Mouse (Mus musculus) ovary, postnatal 14 days (tissue): Measurements from ENCODE around the gene Arid5a.

Experiments used
- DNase-seq: peaks from one replicate; pipeline ENCODE4 v3.0.0; 2022; ENCODE audit warnings: low spot score

Arid5a gene

DNA sequence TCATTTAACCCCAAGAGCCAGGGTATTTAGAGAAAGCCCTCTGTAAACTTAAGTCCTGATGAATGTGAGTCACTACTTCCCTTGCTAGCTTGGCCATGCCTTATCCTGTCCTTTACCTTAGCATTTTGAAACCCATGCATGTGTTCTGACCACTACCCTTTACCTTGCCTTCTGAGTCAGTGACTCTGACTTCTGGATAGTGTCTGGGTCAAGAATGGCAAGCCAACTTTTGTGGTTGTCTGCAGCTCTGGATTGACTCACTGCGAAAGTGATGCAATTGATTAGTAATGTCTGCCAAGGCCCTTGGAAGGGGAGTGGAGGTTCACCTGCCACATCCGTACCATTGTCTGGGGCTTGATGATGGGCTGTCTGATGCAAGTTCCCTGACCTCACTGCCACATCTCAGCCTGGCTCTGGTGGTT, 18.4 kb downstream of the Arid5a start:
- DNase-seq: no peak

DNA sequence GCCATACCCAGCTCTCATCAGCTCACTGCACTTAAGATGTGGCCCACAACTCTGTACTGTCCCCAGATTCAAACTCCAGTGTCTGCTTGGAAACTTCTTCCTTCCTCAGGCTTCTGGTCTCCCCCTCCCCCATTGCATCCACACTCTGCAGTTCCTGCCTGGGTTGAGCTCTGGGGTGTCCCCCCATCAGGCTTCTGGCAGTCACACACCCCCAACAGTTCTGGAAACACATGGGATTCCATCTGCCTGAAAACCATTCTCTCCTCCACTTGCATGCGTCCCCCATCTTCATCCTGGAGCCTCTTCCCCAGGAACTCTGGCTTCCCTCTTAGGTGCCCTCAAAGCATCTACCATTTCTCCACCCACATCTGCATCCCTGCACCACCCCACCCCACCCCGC, 19.3 kb downstream of the Arid5a start:
- DNase-seq: no peak

DNA sequence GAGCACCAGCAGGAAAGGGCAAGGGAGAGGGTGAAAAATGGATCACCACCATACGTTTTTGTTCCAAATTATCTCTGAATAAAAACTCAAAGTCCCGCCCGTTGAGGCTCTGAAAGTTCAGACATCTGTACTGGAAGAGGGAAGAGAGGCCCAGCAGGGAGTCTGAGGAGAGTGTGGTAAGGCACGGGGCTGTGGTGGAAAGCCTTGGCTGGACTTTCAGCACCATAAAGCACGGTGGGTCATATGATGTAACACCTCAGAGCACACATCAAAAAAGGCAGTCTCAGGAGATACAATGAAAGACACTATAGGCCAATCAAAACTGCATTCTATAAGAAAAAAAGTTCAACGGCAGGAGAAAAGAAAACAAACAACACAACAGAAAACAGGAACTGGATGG, 24.2 kb downstream of the Arid5a start:
- no peak for DNase-seq

DNA sequence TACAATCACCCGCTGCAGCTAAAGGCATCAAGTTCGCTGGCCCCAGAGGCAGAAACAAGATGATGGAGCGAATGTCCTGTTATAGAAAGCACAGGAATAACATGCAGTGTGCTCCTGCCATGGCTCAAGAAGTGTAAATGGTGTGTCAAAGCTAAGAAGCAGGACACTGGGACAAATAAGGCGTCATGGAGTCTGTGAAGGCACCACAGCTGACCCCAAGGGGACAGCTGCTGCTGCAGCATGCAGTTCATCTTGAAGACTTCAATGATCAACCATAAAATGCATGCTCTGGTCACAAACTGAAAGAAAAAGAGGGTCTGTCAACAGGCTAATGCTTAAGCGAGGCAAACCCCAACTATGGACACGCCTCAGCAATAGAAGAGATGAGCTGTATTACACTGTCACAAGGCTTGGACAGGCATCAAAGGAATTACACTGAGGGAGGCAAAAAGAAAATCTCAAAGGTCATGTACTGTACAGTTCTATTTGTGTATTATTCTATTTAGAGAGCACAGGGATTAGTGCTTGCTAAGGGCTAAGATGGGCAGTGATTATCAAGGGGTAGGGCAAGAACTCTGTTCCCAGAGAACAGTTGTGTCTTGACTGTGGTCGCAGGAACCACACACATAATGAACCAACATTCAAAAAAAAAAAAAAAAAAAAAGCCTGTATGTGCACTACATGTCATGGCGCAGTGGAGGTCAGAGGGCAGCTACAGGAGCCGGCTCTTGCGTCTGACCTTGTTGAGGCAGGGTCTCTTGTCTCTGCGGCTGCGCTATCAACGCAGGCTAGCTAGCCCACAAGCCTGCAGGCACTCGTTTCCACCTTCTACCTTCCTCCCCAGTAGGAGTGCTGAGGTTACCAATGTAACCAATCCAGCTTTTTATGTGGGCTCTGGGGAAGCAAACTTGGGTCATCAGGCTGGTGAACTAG, 25.7 kb downstream of the Arid5a start:
- DNase-seq: no peak

DNA sequence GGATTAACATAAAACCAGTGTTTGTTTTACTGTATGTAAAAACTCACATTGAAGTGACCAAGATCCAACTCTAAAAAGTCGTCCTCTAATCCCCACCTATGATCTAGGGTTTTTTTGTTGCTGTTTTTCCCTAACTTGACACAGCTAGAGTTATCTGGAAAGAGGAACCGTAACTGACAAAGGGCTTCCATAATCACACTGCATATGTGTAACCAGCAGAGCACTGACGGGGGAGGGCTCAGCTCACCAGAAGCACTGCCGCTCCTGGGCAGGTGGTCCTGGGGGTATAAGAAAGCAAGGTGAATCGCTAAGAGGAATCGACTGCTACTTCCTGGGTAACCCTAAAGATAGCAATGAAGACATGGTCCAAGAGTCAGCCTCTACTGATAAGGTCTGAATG, 35.0 kb downstream of the Arid5a start:
- DNase-seq: no peak

DNA sequence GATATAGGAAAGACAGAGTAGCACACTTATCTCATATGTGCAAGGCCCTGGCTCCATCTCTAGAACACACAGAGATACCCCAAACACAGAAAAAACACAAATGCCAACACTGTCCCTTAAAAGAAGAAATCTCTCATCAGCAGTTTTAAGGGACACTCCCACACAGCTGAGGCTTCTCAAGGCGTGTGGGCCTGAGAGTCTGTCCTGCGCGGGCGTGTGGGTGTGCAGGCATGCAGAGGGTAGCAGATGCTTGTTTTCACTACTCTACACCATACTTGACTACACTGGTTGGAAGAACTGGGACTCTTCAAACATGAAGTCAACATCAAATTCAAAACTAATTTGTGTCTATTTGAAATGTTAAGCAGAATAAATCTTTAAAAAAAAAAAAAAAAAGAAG, 44.8 kb downstream of the Arid5a start:
- DNase-seq: no peak

DNA sequence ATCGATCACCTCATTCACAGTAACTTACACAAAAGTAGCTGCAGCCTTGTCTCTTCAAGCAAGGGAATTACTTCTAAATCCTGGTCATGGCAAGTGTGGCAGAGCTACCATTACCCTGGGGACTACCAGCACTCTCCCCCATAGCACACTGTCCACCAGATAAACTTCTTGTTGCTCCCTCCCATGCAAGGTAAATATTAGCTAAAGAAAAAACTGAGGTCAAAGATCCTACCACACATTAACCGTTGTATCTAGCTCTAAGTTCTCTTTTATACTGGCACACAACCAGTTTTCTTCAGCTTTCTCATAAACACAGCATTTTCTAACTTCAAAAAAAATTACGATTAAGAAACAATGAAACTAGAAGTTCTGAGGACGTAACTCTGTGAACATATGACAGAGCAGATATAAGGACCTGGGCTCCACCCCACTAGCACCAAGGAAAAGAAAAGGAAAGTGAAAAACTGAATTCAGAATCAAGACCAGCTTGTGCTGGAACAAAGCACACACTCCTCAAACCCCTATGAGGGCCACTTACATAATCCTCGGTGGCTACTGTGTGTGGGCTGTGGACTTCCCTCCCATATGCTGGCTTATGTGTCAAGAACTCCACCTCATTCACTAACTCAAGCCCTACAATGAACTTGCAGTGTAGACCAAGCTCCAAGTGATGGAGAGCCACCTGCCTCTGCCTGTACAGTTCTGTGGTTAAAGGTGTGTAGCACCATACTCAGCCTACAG, 49.6 kb downstream of the Arid5a start:
- no peak for DNase-seq

DNA sequence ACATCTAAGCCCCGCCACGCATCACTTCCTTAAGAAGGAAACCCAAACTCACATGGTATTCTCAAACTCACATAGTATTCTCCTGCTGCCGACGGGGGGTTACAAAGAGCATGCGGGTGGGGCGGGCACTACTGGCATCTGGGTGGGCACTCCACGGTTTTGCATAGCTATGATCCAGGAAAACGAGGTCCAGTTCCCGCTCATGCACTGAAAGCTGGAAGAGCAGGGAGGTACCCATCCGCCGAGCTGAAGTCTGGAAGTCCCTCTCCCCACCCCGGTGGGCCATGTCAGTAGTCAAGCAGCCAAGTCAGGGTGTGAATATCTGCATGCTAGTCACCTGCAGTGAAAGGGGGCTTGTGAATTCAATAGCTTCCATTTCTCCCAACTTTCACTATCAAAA, 60.2 kb downstream of the Arid5a start:
- DNase-seq: no peak

DNA sequence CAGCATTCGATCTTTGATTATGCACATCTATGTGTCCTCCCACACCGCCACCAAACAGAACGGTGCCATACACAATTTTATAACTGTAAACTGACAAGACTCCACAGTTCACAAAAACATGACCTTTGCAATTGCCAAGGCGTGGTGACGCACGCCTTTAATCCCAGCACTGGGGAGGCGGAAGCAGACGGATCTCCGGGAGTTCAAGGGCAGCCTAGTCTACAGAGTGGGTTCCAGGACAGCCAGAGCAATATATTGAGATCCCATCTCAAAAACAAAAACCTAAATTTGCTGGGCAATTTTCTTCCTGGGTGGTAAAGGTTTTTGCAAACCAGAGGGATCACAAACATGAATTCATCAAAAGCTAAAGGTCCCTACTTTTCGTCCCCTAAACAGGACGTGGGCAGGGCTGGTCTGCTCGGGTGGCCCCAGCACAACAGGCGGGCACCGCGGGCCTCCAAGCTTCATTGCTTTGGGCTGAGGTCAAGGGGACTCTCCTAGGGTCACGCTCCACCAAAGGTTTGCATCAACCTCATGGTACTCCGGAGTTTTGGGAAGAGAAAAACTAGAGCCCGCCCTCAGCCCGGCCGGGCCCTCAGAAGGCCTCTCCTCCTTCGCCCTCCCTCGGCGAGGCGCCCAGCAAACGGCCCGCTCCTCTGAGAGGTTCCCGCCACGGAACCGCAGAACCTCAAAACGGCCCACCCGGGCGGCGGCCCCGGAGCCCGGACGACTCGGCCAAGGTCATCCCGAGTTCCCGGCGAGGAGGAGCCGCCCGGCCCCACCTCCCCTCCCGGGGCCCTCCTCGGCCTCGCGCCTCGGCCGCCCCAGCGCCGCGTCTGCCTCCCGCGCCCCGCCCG, 60.8 kb downstream of the Arid5a start:
- DNase-seq: no peak

DNA sequence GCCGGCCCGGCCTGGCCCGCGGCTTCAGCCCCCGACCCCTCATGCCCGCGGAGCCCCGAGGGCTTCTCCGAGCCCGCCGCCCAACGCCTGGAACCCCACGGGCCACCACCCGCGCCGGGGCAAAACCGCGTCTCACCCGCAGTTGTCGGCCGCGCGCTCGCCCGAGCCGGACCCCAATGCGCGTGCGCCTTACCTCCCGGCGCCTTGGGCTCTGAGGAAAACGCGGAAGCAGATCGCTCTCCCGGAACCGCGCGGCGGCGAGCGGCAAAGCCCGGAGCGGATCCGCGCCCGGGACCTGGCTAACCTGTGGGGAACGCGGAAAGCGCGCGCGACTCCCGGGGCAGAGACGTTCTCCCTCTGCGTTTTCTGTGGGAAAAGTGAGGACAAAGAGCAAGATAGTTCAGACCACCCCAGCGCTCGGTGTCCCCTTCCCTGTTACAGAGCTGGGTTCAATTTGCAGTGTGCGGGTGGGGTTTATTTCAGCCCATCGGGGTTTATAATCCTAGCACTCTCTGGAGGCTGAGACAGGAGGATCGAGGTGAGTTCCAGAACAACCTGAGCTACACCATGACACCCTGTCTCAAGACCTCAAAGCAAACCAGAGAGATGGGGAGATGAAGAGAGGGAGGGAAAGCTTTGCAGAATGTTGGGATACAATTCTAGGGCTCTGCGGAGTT, 61.6 kb downstream of the Arid5a start, which contains the start of gene Kansl3:
Kansl3 (minus strand) TSS at position 213 of the 677 bp plus-strand sequence.
- peak; percentile 90 for DNase-seq

DNA sequence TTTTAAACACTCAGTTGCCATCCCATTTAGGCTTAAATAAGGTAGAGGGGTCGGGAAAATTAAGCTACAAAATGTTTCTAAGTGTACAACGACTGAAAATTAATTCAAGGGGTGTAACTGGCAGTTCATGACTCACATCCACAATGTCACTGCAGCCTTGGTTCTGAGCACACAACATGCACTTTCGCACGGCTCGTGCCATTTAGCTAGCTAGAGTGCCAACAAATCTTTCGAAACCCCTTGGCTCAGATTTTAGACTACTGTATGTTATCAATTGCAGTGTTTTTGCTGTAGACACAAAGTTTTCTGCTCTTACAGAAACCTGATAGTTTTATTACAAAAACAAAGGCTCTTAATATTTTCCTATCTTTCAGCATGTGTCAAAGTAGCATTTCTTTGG, 63.4 kb downstream of the Arid5a start:
- no peak for DNase-seq

DNA sequence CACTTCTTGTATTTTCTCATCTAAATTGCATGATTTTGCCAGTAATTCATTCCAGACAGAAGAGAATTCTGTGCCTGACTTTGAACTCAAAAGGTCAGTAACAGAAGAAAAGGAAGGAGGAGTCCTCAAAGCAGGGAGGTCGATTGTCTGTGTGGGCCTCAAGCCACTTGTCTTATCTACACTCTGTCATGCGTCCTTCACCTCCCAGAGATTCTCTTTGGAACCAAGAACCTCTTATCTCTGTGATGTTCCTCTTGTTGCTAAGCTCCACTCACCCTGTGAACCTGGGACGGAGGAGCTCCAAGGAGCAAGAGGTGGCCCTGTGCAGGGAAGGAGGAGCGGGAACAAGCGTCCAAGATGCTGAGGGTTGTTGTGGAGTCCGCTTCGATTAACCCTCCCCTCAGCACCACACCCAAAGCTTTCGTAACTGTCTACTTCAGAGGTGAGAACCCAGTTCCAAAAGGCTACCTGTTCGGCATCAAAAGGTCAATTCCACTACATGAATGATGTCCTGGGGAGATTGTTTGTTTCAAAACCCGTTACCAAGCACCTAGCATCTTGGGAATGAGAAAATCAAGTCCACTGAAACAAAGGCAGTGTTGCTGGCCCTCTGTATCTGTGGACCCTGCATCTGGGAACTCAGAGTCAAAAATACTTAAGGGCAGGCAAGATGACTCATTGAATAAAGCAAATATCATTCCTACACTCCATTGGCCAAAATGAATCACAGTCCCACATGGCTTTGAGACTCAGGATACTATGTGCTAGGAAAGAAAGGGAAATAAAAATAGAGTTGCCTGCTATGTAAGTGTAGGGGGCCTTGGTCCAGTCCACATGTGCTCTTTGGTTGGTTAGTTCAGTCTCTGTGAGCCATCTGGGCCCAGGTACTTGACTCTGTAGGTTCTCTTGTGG, 64.7 kb downstream of the Arid5a start, which contains the start of gene Fer1l5:
Fer1l5 (plus strand) TSS at position 358 of the 912 bp plus-strand sequence.
- no peak for DNase-seq
